Comparison of ENCODE assay signal across 7 mouse cellular contexts in the genomic region with DNA sequence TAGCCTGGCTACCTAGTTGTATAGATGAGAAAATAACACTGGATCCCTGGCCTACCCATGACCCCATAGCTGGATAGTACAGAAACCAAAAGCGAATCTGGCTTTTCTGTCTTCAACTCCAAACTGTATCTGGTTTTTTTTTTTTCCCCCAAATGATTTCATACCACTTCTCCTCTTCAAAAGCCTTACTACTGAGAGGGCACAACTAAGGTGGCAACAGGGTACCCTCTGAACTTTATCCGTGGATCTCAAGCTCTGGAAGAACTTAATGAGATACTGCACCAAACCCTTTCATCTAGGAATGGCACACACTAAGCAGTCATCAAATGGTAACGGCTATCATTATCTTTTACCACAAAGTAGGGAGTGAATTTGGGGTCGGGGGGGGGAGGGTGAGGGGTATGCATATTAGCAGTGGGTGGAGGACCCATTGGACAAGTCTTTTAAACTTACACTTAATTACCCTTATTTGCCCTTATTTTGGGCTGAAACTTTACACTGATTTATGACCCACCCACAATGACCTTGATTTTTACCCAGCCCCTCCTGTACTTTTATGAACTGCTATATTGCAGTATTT. TPM values are rescaled to one million over a fixed set of nuclear protein-coding genes. Genes with fewer than 3 reads are reported as not detected.
DNase-seq lines count a peak whose midpoint lies in the region; ATAC-seq lines count a peak whose summit lies in the region.

No protein-coding gene starts in this region.

- H3K9me3 ChIP-seq in neural tube, embryonic 11.5 days (ENCODE audit: control insufficient read depth, low read length): no peaks in the 10 kb centered on the region
- no peaks in the 10 kb centered on the region for H3K9me3 ChIP-seq in forebrain, embryonic 10.5 days
- H3K9me3 ChIP-seq in limb, embryonic 12.5 days: no peaks in the 10 kb centered on the region
- no peaks in the 10 kb centered on the region for H3K9me3 ChIP-seq in stomach, embryonic 15.5 days

- peak overlapping the region; percentile 61 for H3K4me3 ChIP-seq in neural tube, embryonic 11.5 days (ENCODE audit: low read depth, low read length)
- H3K4me3 ChIP-seq in forebrain, embryonic 10.5 days: peak overlapping the region; percentile 82
- H3K4me3 ChIP-seq in limb, embryonic 12.5 days (replicated peaks): peak overlapping the region; percentile 86
- H3K4me3 ChIP-seq in stomach, embryonic 15.5 days (replicated peaks): peak overlapping the region; percentile 87

- 21% methylated on average over 4 of the region's 4 CpGs for WGBS in neural tube, embryonic 11.5 days
- 27% methylated on average over 4 of the region's 4 CpGs for WGBS in forebrain, embryonic 10.5 days
- 27% methylated on average over 4 of the region's 4 CpGs for WGBS in limb, embryonic 12.5 days
- 24% methylated on average over 4 of the region's 4 CpGs for WGBS in stomach, embryonic 15.5 days

- DNase-seq in neural tube, embryonic 11.5 days (ENCODE audit: low spot score): no peak
- no peak for DNase-seq in neural tube, embryonic 10.5 days (ENCODE audit: extremely low spot score, low spot score)
- no peak for DNase-seq in forebrain, embryonic 10.5 days (ENCODE audit: extremely low spot score, low spot score)
- no peak for DNase-seq in spleen, postnatal 10 days (ENCODE audit: low spot score in 2 of 2)
- no peak for DNase-seq in spleen, postnatal 36 days (ENCODE audit: low spot score in 2 of 2)

- no peaks in the 10 kb centered on the region for H3K36me3 ChIP-seq in neural tube, embryonic 11.5 days (ENCODE audit: control insufficient read depth, insufficient read depth, low read length)
- no peaks in the 10 kb centered on the region for H3K36me3 ChIP-seq in forebrain, embryonic 10.5 days (replicated peaks)
- H3K36me3 ChIP-seq in limb, embryonic 12.5 days: no peaks in the 10 kb centered on the region
- no peaks in the 10 kb centered on the region for H3K36me3 ChIP-seq in stomach, embryonic 15.5 days

- peak; percentile 13; the same call in 1 of the 2 replicates for ATAC-seq in neural tube, embryonic 11.5 days (ENCODE audit: insufficient read depth, low FRiP score, low TSS enrichment)
- no peak for ATAC-seq in limb, embryonic 12.5 days (ENCODE audit: insufficient number of reproducible peaks, insufficient read depth, low FRiP score, low TSS enrichment, low read depth)
- ATAC-seq in stomach, embryonic 15.5 days (ENCODE audit: insufficient read depth, low FRiP score, low read depth): no peak

- H3K4me1 ChIP-seq in neural tube, embryonic 11.5 days (ENCODE audit: control insufficient read depth, insufficient read depth, low read length): peaks cover 4% of the 10 kb centered on the region; the same call in 1 of the 2 replicates
- peaks cover 20% of the 10 kb centered on the region for H3K4me1 ChIP-seq in forebrain, embryonic 10.5 days
- peaks cover 11% of the 10 kb centered on the region for H3K4me1 ChIP-seq in limb, embryonic 12.5 days (replicated peaks)
- H3K4me1 ChIP-seq in stomach, embryonic 15.5 days: peaks cover 3% of the 10 kb centered on the region; the same call in 1 of the 2 replicates

- no peak overlapping the region for H3K27ac ChIP-seq in neural tube, embryonic 11.5 days (ENCODE audit: low read depth, low read length)
- peak overlapping the region; percentile 97 for H3K27ac ChIP-seq in forebrain, embryonic 10.5 days
- H3K27ac ChIP-seq in limb, embryonic 12.5 days: no peak overlapping the region
- H3K27ac ChIP-seq in stomach, embryonic 15.5 days: peak overlapping the region; percentile 80

- peak overlapping the region; percentile 78 for H3K9ac ChIP-seq in neural tube, embryonic 11.5 days (ENCODE audit: low read length)
- H3K9ac ChIP-seq in limb, embryonic 12.5 days (replicated peaks): peak overlapping the region; percentile 85
- peak overlapping the region; percentile 83 for H3K9ac ChIP-seq in stomach, embryonic 15.5 days

- H3K27me3 ChIP-seq in neural tube, embryonic 11.5 days (ENCODE audit: control insufficient read depth, insufficient read depth, low read length): no peaks in the 10 kb centered on the region
- no peaks in the 10 kb centered on the region for H3K27me3 ChIP-seq in forebrain, embryonic 10.5 days (ENCODE audit: poor library complexity, severe bottlenecking)
- H3K27me3 ChIP-seq in limb, embryonic 12.5 days: no peaks in the 10 kb centered on the region
- no peaks in the 10 kb centered on the region for H3K27me3 ChIP-seq in stomach, embryonic 15.5 days (replicated peaks)

- peak overlapping the region; percentile 68 for H3K4me2 ChIP-seq in neural tube, embryonic 11.5 days (ENCODE audit: low read depth)
- H3K4me2 ChIP-seq in limb, embryonic 12.5 days: peak overlapping the region; percentile 82
- H3K4me2 ChIP-seq in stomach, embryonic 15.5 days: peak overlapping the region; percentile 61

RNA-seq across cellular contexts. Expression of a gene that starts 1.2 kb away (rescaled TPM):
- 12.4 and 14.1 TPM in 2 replicates for polyA plus RNA-seq in neural tube, embryonic 11.5 days (2014; fragmentation: Nextera tagmentation; extraction: Ambion mirVana)
- 11.6 and 13.7 TPM in 2 replicates for polyA plus RNA-seq in forebrain, embryonic 10.5 days (2016; fragmentation: Nextera tagmentation; extraction: Ambion mirVana)
- 13.3 and 14.9 TPM in 2 replicates for polyA plus RNA-seq in limb, embryonic 12.5 days (2016; fragmentation: Nextera tagmentation; extraction: Ambion mirVana)
- 15.1 and 15.9 TPM in 2 replicates for polyA plus RNA-seq in stomach, embryonic 15.5 days (2015; fragmentation: Nextera tagmentation; extraction: Ambion mirVana)

RNA-seq across cellular contexts. Expression of a gene that starts 26.4 kb away (rescaled TPM):
- 0.13 TPM in 1 of 2 replicates, not detected in the other for polyA plus RNA-seq in neural tube, embryonic 11.5 days (2014; fragmentation: Nextera tagmentation; extraction: Ambion mirVana)
- polyA plus RNA-seq in forebrain, embryonic 10.5 days (2016; fragmentation: Nextera tagmentation; extraction: Ambion mirVana): not detected in 2 replicates
- 0.43 and 0.51 TPM in 2 replicates for polyA plus RNA-seq in limb, embryonic 12.5 days (2016; fragmentation: Nextera tagmentation; extraction: Ambion mirVana)
- polyA plus RNA-seq in stomach, embryonic 15.5 days (2015; fragmentation: Nextera tagmentation; extraction: Ambion mirVana): 0.14 and 0.34 TPM in 2 replicates

Comparison
In these comparisons a context has a peak if more than half of its experiments do, and no peak if none do; other contexts are left out.
1. H3K27ac ChIP-seq: peak in forebrain, embryonic 10.5 days (single experiment) and stomach, embryonic 15.5 days (single experiment); none in neural tube, embryonic 11.5 days (single experiment) and limb, embryonic 12.5 days (single experiment).
2. Peak in every context shown above with its lines, with median percentiles within 50 percentile points of each other: H3K4me2 ChIP-seq, H3K4me3 ChIP-seq and H3K9ac ChIP-seq.